ENCODE assay signal across 23 mouse cellular contexts in genomic region chr2:30215493-30215892, GRCm38 (mm10). TPM values are rescaled to one million over a fixed set of nuclear protein-coding genes. Genes with fewer than 3 reads are reported as not detected.
DNase-seq lines count a peak whose midpoint lies in the region; ATAC-seq and TF ChIP-seq lines count a peak whose summit lies in the region.
"Had no signal": no experiment of that assay in that cellular context is flagged by ENCODE, and none has a peak within 500 bp of the region (broad histone marks: within the 10 kb centered on the region; RNA-seq: fewer than 3 reads in every experiment).

No protein-coding gene starts in this region.

- TF ChIP-seq POLR2A in bone marrow macrophage, adult 2 months (IDR thresholded peaks at IDR 0.05; ENCODE audit: borderline replicate concordance, low read depth, low read length): no peak

- H3K4me3 ChIP-seq in gastrocnemius, adult 2 months: no peak overlapping the region
- no peak overlapping the region for H3K4me3 ChIP-seq in bone marrow macrophage, adult 2 months (ENCODE audit: insufficient read depth, low read length)
- H3K4me3 ChIP-seq: forebrain, embryonic 10.5 days; hindbrain, embryonic 10.5 days; limb, embryonic 15.5 days; lung, embryonic 15.5 days; neural tube, embryonic 15.5 days had no signal

- peaks cover 25% of the 10 kb centered on the region for H3K4me1 ChIP-seq in bone marrow macrophage, adult 2 months (ENCODE audit: control insufficient read depth, insufficient read depth, low read length)
- H3K4me1 ChIP-seq: hindbrain, embryonic 10.5 days; limb, embryonic 15.5 days; lung, embryonic 15.5 days; neural tube, embryonic 15.5 days had no signal

- no peak for TF ChIP-seq CTCF in gastrocnemius, adult 2 months (IDR thresholded peaks at IDR 0.05)
- TF ChIP-seq CTCF in bone marrow macrophage, adult 2 months (IDR thresholded peaks at IDR 0.05; ENCODE audit: low read depth, low read length): no peak

- H3K27ac ChIP-seq in gastrocnemius, adult 2 months: peak overlapping the region; percentile 58
- peak overlapping the region; percentile 62 for H3K27ac ChIP-seq in bone marrow macrophage, adult 2 months (ENCODE audit: insufficient read depth, low read depth, low read length)
- H3K27ac ChIP-seq: forebrain, embryonic 10.5 days; hindbrain, embryonic 10.5 days; hindbrain, postnatal 0 days; limb, embryonic 15.5 days; lung, embryonic 15.5 days; neural tube, embryonic 15.5 days had no signal

- intact Hi-C loops in gastrocnemius, adult 2 months (cut with DNase I): no loop called here
- intact Hi-C loops in left cerebral cortex, postnatal 14 days (cut with DNase I): no loop called here

- peak; percentile 31 for DNase-seq in gastrocnemius, adult 2 months
- DNase-seq in gastrocnemius, postnatal 4 days (ENCODE audit: low spot score in 2 of 2): no peak
- DNase-seq in kidney, postnatal 14 days: peak; percentile 48
- no peak for DNase-seq in kidney, postnatal 4 days
- DNase-seq in lung, postnatal 10 days: peak; percentile 52
- no peak for DNase-seq in left cerebral cortex, postnatal 14 days (ENCODE audit: low spot score in 2 of 2)
- DNase-seq: adrenal gland, postnatal 36 days; cerebellum, adult 18-20 months; cerebellum, postnatal 25 days; forebrain, postnatal 0 days; kidney, adult 18-20 months; right cerebral cortex, postnatal 14 days; spleen, adult 18-20 months; thymus, adult 18-20 months had no signal

- no peak for ATAC-seq in inflammation-experienced regulatory T-cells, adult 6 months
- ATAC-seq: forebrain, postnatal 0 days; hindbrain, postnatal 0 days; midbrain, embryonic 16.5 days had no signal

RNA-seq across cellular contexts. Expression of gene Kyat1, which starts 9.8 kb away (rescaled TPM):
- total RNA-seq in gastrocnemius, adult 2 months (2021): 10 to 100 TPM; 23.4 to 30.3 TPM
- total RNA-seq in gastrocnemius, postnatal 4 days (2021): 10 to 100 TPM; 11.9 to 12.7 TPM
- 3.5 and 3.9 TPM in 2 replicates for polyA plus RNA-seq in bone marrow macrophage, adult 2 months (2012; ENCODE audit: insufficient read depth, insufficient read length, missing spikeins)
- total RNA-seq in left cerebral cortex, postnatal 14 days (2021): 10 to 100 TPM; 15.2 to 15.5 TPM
- polyA plus RNA-seq in inflammation-experienced regulatory T-cells, adult 6 months (2017; shearing (Covaris generic)): 1 to 10 TPM; 6.0 to 8.8 (median 8.2) TPM

RNA-seq across cellular contexts. Expression of gene Lrrc8a, which starts 22.0 kb away (rescaled TPM):
- 10 to 100 TPM; 19.6 to 37.9 TPM for total RNA-seq in gastrocnemius, adult 2 months (2021)
- 10 to 100 TPM; 26.6 to 26.7 TPM for total RNA-seq in gastrocnemius, postnatal 4 days (2021)
- 17.0 and 18.9 TPM in 2 replicates for polyA plus RNA-seq in bone marrow macrophage, adult 2 months (2012; ENCODE audit: insufficient read depth, insufficient read length, missing spikeins)
- 10 to 100 TPM; 53.7 to 59.5 TPM for total RNA-seq in left cerebral cortex, postnatal 14 days (2021)
- polyA plus RNA-seq in inflammation-experienced regulatory T-cells, adult 6 months (2017; shearing (Covaris generic)): 10 to 100 TPM; 25.6 to 36.7 (median 33.1) TPM

RNA-seq across cellular contexts. Expression of gene Gm28035, which starts 24.9 kb away (rescaled TPM):
- total RNA-seq in gastrocnemius, adult 2 months (2021): 1 to 10 TPM; 1.1 to 1.4 TPM
- total RNA-seq in gastrocnemius, postnatal 4 days (2021): 1 to 10 TPM; 1.0 to 1.3 TPM
- 0.91 and 1.6 TPM in 2 replicates for polyA plus RNA-seq in bone marrow macrophage, adult 2 months (2012; ENCODE audit: insufficient read depth, insufficient read length, missing spikeins)
- 1 to 10 TPM; 7.2 to 9.7 TPM for total RNA-seq in left cerebral cortex, postnatal 14 days (2021)
- polyA plus RNA-seq in inflammation-experienced regulatory T-cells, adult 6 months (2017; shearing (Covaris generic)): under 1 TPM in 2 of 3 experiments, not detected in 1; 0.16 to 0.17 TPM
- polyA plus RNA-seq: hindbrain, embryonic 10.5 days had no signal

RNA-seq across cellular contexts. Expression of gene Spout1, which starts 37.2 kb away (rescaled TPM):
- 1 to 10 TPM; 4.2 to 4.5 TPM for total RNA-seq in gastrocnemius, adult 2 months (2021)
- 10 to 100 TPM; 11.9 to 13.6 TPM for total RNA-seq in gastrocnemius, postnatal 4 days (2021)
- 12.5 and 12.9 TPM in 2 replicates for polyA plus RNA-seq in bone marrow macrophage, adult 2 months (2012; ENCODE audit: insufficient read depth, insufficient read length, missing spikeins)
- 10 to 100 TPM; 36.3 to 37.0 TPM for total RNA-seq in left cerebral cortex, postnatal 14 days (2021)
- 10 to 100 TPM; 22.8 to 37.1 (median 34.9) TPM for polyA plus RNA-seq in inflammation-experienced regulatory T-cells, adult 6 months (2017; shearing (Covaris generic))

RNA-seq across cellular contexts. Expression of gene Endog, which starts 44.2 kb away (rescaled TPM):
- 10 to 100 TPM; 50.8 to 67.6 TPM for total RNA-seq in gastrocnemius, adult 2 months (2021)
- 10 to 100 TPM; 26.3 to 27.6 TPM for total RNA-seq in gastrocnemius, postnatal 4 days (2021)
- polyA plus RNA-seq in bone marrow macrophage, adult 2 months (2012; ENCODE audit: insufficient read depth, insufficient read length, missing spikeins): 5.4 and 6.4 TPM in 2 replicates
- 10 to 100 TPM; 23.0 to 27.5 TPM for total RNA-seq in left cerebral cortex, postnatal 14 days (2021)
- polyA plus RNA-seq in inflammation-experienced regulatory T-cells, adult 6 months (2017; shearing (Covaris generic)): 1 to 10 TPM; 1.5 to 3.4 (median 3.4) TPM

Comparison
In these comparisons a context has a peak if more than half of its experiments do, and no peak if none do; other contexts are left out.
1. DNase-seq: peak in gastrocnemius, adult 2 months (single experiment), kidney, postnatal 14 days (single experiment) and lung, postnatal 10 days (single experiment); none in gastrocnemius, postnatal 4 days (0 of 2), kidney, postnatal 4 days (0 of 2) and left cerebral cortex, postnatal 14 days (0 of 2).